Mouse (Mus musculus) forebrain, embryonic 16.5 days (tissue): ENCODE measurements around the gene Jakmip3. TPM values are rescaled to one million over a fixed set of nuclear protein-coding genes. Genes with fewer than 3 reads are reported as not detected.

Experiments
- ATAC-seq: fragments of 200-750 bp; cut with Nextera tagmentation; 2 replicates; pipeline ENCODE4 v1.8.0; 2017; ENCODE audit warnings: mild to moderate bottlenecking, moderate library complexity
- H3K27ac ChIP-seq: fragments of 300-500 bp; sonication (generic); 2 replicates; pipeline ENCODE4 v1.5.1; 2014; ENCODE audit warnings: low read length, control low read depth
- H3K27me3 ChIP-seq: fragments of 300-500 bp; sonication (generic); replicated peaks from 2 replicates; pipeline ENCODE4 v1.6.1; 2014; ENCODE audit warnings: low read length; ENCODE audit not compliant: control insufficient read depth, insufficient read depth
- H3K36me3 ChIP-seq: fragments of 300-500 bp; sonication (generic); 2 replicates; pipeline ENCODE4 v1.6.1; 2014; ENCODE audit not compliant: control insufficient read depth, insufficient read depth
- H3K4me1 ChIP-seq: fragments of 300-500 bp; sonication (generic); replicated peaks from 2 replicates; pipeline ENCODE4 v1.6.1; 2014; ENCODE audit warnings: low read length; ENCODE audit not compliant: control insufficient read depth, insufficient read depth
- H3K4me2 ChIP-seq: fragments of 300-500 bp; sonication (generic); 2 replicates; pipeline ENCODE4 v1.6.1; 2014; ENCODE audit warnings: mild to moderate bottlenecking, low read length, control low read depth
- H3K4me3 ChIP-seq: fragments of 300-500 bp; sonication (generic); replicated peaks from 2 replicates; pipeline ENCODE4 v1.5.1; 2014; ENCODE audit warnings: mild to moderate bottlenecking, low read length, control low read depth
- H3K9ac ChIP-seq: fragments of 300-500 bp; sonication (generic); replicated peaks from 2 replicates; pipeline ENCODE4 v1.6.1; 2014; ENCODE audit warnings: low read depth, low read length, control low read depth
- H3K9me3 ChIP-seq: fragments of 300-500 bp; sonication (generic); 2 replicates; pipeline ENCODE4 v1.6.1; 2016; ENCODE audit warnings: low read length; ENCODE audit not compliant: control insufficient read depth
- WGBS: fragments of 180-500 bp; shearing (Covaris S2); extraction: QIAGEN DNeasy Blood & Tissue Kit; methylation state at CpG from one replicate; pipeline ENCODE4 v1.1.7; 2014; 5-methylcytosine and 5-hydroxymethylcytosine counted together
- polyA plus RNA-seq: library from polyadenylated mRNA; unstranded; fragments of >200 nt; fragmentation: Nextera tagmentation; extraction: Ambion mirVana; gene quantifications from 2 replicates; pipeline ENCODE4 v1.2.1, GENCODE M21; 2015

Jakmip3 gene
- polyA plus RNA-seq, 1 experiment from 2014 or later = 10.6 TPM

DNA sequence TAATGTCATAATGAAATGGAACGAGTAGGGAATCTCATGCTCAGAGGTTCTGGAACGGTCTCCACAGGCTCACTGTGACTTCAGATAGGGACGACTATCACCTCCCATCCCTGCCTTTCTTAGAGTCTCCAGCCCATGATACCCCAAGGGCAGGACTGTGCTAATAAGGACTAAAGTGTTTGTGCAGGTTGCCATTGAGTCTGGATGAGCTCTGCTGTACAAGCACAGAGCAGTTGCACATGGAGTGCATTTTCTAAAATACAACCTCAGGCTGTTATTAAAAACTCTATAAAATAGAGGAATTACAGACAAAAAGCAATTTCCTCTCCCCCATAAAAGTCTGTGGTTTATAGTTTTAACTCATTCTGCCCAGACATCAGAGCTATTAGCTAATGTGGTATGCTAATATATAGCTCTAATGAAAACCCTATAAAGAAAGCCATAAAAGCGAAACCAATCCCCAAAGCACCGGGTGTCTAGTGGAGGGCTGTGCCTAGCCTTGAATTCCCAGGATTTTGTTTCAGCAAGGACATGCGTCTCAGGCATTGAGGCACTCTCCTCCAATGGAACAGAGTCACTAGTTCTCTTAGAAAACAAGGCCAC, 72.3 kb downstream of the Jakmip3 start:
- Histone ChIP-seq H3K4me2 (no peak overlapping the region), H3K27me3 (no peaks in the 10 kb centered on the region), H3K36me3 (no peaks in the 10 kb centered on the region), H3K9ac (no peak overlapping the region), H3K9me3 (no peaks in the 10 kb centered on the region), H3K27ac (no peak overlapping the region), H3K4me1 (peaks cover 3% of the 10 kb centered on the region; the same call in 1 of the 2 replicates), H3K4me3 (no peak overlapping the region)
- 78% methylated on average over 6 of the region's 6 CpGs for WGBS
- no peak for ATAC-seq

DNA sequence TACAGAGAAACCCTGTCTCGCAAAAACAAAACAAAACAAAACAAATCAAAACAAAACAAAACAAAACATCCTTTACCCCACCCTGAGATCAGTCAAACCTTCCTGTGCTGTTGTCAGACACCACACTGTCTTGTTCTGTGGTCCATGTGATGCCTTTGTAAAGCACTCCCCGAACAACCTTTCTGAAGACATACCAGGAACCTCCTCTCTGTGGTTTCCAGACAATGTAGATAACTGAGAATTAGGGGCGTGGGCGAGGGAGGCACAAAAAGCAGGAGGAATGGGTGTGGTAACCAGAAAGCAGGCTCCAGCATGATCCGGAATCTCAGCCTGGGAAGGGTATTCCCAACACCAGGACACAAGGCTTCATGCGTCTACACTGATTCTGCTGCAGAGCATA, 74.6 kb downstream of the Jakmip3 start:
- Histone ChIP-seq H3K4me1 (peaks cover 3% of the 10 kb centered on the region; the same call in 1 of the 2 replicates), H3K4me3 (no peak overlapping the region), H3K9ac (no peak overlapping the region), H3K27me3 (no peaks in the 10 kb centered on the region), H3K4me2 (no peak overlapping the region), H3K9me3 (no peaks in the 10 kb centered on the region), H3K36me3 (no peaks in the 10 kb centered on the region), H3K27ac (no peak overlapping the region)
- no peak for ATAC-seq
- WGBS = 86% methylated on average over 6 of the region's 6 CpGs

DNA sequence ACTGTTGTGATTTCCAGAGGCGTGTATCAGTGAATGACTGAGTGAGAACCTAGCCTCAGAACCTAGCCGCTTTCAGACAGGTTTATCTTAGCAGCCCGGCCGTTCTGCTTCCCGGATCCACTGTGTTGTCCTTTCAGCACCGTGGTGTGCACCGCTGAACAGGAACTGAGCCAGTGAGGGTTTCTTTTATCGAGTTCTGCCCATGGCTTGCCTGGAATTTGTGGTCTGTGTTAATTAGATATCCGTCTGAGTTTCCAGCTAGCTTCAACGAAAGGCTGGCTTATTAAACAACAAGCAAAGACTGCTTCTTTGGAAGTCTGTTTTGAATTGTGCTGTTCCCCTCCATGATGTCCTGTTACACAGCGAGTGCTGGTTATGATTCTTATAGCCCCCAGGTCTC, 75.8 kb downstream of the Jakmip3 start:
- no peaks in the 10 kb centered on the region for H3K36me3 ChIP-seq
- 26% methylated on average over 11 of the region's 11 CpGs for WGBS
- ATAC-seq = no peak

DNA sequence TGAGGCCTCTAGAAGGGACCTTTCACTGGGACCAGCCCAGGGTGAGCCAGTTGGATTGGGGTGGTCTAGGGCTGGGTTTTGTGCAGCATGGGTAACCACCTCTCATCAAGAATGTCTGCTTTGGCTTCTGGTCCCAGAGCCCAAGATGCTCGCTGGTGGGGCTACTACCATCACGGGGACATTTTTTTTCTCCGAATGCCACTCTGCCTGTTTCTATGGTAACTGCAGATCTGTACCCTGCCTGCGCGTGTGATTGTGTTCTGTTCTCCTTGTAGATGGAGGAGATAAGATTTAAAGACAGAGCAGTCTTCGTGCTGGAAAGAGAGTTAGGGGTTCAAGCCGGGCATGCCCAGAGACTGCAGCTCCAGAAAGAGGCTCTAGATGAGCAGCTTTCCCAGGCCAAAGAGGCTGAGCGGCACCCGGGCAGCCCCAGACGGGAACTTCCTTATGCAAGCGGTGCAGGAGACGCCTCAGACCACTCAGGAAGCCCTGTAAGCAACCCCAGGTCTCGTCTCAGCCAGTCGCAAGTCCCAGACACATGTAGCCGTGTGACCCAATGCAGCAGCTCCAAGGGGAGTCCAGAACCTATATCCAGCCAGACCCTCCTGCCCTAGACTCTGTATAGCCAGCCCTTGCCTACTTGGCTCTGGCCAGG, 76.8 kb downstream of the Jakmip3 start:
- H3K27ac ChIP-seq = no peak overlapping the region
- WGBS = 69% methylated on average over 15 of the region's 15 CpGs

More for the DNA sequence above, 75.8 kb downstream of the Jakmip3 start:
- Histone ChIP-seq H3K27ac (no peak overlapping the region), H3K9ac (no peak overlapping the region), H3K9me3 (no peaks in the 10 kb centered on the region), H3K27me3 (no peaks in the 10 kb centered on the region), H3K4me2 (no peak overlapping the region), H3K4me1 (peaks cover 3% of the 10 kb centered on the region; the same call in 1 of the 2 replicates), H3K4me3 (no peak overlapping the region)

DNA sequence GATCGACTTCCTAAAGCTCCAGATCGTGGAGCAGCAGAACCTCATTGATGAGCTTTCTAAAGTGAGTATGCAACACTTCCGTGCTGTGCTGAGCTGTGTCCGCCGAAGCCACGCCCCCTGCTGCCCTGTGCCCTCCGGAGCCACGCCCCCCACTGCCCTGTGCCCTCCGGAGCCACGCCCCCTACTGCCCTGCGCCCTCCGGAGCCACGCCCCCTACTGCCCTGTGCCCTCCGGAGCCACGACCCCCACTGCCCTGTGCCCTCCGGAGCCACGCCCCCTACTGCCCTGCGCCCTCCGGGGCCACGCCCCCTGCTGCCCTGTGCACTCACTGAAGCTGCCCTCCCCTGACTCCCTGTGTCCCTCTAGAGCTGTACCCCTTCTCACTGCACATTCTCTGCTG, 80.4 kb downstream of the Jakmip3 start:
- no peak for ATAC-seq
- H3K27me3 ChIP-seq = no peaks in the 10 kb centered on the region
- H3K4me1 ChIP-seq = peaks cover 3% of the 10 kb centered on the region; the same call in 1 of the 2 replicates
- no peak overlapping the region for H3K4me3 ChIP-seq
- no peak overlapping the region for H3K4me2 ChIP-seq
- H3K27ac ChIP-seq = no peak overlapping the region
- no peaks in the 10 kb centered on the region for H3K36me3 ChIP-seq
- 12% methylated on average over 13 of the region's 20 CpGs for WGBS
- no peaks in the 10 kb centered on the region for H3K9me3 ChIP-seq
- H3K9ac ChIP-seq = no peak overlapping the region

More for the DNA sequence above, 76.8 kb downstream of the Jakmip3 start:
- Histone ChIP-seq H3K4me1 (peaks cover 3% of the 10 kb centered on the region; the same call in 1 of the 2 replicates), H3K36me3 (no peaks in the 10 kb centered on the region), H3K9me3 (no peaks in the 10 kb centered on the region), H3K4me2 (no peak overlapping the region), H3K27me3 (no peaks in the 10 kb centered on the region), H3K9ac (no peak overlapping the region), H3K4me3 (no peak overlapping the region)
- ATAC-seq = no peak

DNA sequence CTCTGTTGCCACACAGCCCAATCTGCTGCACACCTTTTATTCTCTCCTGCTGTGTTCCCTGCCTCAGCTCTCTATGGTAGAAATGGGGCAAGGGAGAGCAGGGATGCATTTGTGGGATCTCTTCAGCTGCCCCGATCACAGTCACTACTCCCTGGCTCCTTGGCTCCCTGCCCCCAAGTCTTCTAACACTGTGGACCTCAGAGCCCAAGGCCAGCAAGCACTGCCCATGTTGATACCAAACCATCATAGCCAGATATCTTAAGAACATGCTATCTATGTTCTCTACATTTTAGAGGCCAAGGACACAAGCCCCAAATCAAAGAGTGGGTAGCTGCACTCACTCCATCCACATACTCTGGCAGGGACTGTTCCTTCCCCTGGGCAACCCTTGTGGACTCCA, 80.8 kb downstream of the Jakmip3 start:
- no peak overlapping the region for H3K4me2 ChIP-seq
- ATAC-seq = no peak
- H3K36me3 ChIP-seq = no peaks in the 10 kb centered on the region
- peaks cover 3% of the 10 kb centered on the region; the same call in 1 of the 2 replicates for H3K4me1 ChIP-seq
- no peaks in the 10 kb centered on the region for H3K27me3 ChIP-seq
- 69% methylated on average over 1 of the region's 1 CpGs for WGBS
- no peak overlapping the region for H3K4me3 ChIP-seq
- no peak overlapping the region for H3K9ac ChIP-seq
- H3K27ac ChIP-seq = no peak overlapping the region
- no peaks in the 10 kb centered on the region for H3K9me3 ChIP-seq

DNA sequence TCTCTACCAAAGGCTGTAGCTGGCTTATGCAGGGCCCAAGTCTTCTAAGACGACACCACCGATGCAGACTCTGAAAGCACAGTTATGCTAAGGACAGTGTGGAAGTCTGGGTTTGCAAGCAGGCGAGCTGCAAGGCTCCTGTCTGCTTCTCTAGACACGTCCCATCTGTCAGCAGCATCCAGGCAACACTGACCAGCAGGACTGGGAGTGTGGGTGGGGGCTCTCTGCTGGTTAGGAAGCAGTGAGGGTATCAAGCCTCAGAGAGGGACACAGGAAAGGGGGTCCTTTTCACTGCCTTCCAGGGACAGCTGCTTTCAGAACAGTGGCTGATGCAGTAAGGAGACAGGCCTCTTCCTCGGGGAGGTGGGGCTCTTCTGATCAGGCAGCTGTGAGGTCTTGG, 86.6 kb downstream of the Jakmip3 start:
- 70% methylated on average over 5 of the region's 5 CpGs for WGBS
- ATAC-seq = no peak
- no peak overlapping the region for H3K9ac ChIP-seq

DNA sequence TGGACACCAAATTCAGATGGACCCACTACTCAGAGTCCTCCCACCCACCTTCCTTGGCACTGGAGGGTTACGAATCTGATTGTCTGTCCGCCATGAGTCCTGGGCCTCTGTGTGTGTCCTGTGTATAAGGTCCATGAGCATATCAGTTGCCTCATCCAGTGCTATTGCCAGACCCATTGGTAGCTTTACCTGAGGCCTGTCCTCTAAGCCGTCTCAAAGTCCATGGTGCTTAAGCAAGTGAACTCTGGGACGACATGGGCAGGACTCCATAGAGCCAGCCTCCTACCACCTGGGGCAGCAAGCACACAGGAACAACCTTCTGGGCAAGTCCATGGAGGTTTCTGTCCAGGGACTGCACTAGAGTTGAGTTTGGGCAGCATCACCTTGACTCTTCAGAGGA, 90.7 kb downstream of the Jakmip3 start:
- Histone ChIP-seq H3K4me3 (no peak overlapping the region), H3K4me2 (no peak overlapping the region), H3K27me3 (no peaks in the 10 kb centered on the region), H3K9me3 (no peaks in the 10 kb centered on the region), H3K27ac (no peak overlapping the region), H3K4me1 (no peaks in the 10 kb centered on the region), H3K9ac (no peak overlapping the region), H3K36me3 (no peaks in the 10 kb centered on the region)
- no peak for ATAC-seq
- 95% methylated on average over 4 of the region's 4 CpGs for WGBS

More for the DNA sequence above, 86.6 kb downstream of the Jakmip3 start:
- H3K4me1 ChIP-seq = no peaks in the 10 kb centered on the region
- H3K27ac ChIP-seq = no peak overlapping the region
- no peaks in the 10 kb centered on the region for H3K36me3 ChIP-seq
- no peaks in the 10 kb centered on the region for H3K27me3 ChIP-seq
- H3K4me3 ChIP-seq = no peak overlapping the region
- no peak overlapping the region for H3K4me2 ChIP-seq
- no peaks in the 10 kb centered on the region for H3K9me3 ChIP-seq

DNA sequence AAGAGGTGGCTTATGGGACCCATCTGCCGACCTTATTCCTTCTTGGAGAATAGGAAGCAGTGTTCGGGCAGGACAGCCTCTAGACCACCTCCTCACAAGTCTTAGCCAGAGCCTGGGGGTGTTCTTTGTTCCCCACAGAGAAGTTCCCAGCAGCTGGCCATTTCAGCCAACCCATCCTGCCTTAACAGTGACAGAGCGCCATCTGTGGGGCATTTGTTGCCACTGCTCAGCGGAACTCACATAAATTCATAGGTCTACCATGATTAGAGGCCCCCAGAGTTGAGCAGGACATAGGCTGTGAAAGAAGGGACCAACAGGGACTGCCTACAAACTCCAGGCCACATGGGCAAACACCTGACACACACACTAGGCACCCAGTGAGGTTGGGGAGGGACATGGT, 122.9 kb downstream of the Jakmip3 start:
- no peak overlapping the region for H3K4me3 ChIP-seq
- H3K27me3 ChIP-seq = no peaks in the 10 kb centered on the region; the same call in 1 of the 2 replicates
- no peak overlapping the region for H3K9ac ChIP-seq
- no peaks in the 10 kb centered on the region for H3K36me3 ChIP-seq
- 53% methylated on average over 4 of the region's 4 CpGs for WGBS
- H3K27ac ChIP-seq = no peak overlapping the region
- H3K4me2 ChIP-seq = no peak overlapping the region
- no peaks in the 10 kb centered on the region for H3K9me3 ChIP-seq
- no peak for ATAC-seq
- H3K4me1 ChIP-seq = no peaks in the 10 kb centered on the region
